Mouse (Mus musculus) macrophage (primary cell): ENCODE measurements around the gene Hephl1. TPM values are rescaled to one million over a fixed set of nuclear protein-coding genes. Genes with fewer than 3 reads are reported as not detected.
"Not testable (repeated sequence)": the region's sequence is repeated elsewhere in the genome, so short reads cannot be mapped to it uniquely, and the experiment has no call there.

Source experiments
- H3K27ac ChIP-seq: fragments of 350-480 bp; formaldehyde crosslinking; 2 replicates; pipeline ENCODE4 v1.9.0; 2021
- H3K36me3 ChIP-seq: fragments of 350-480 bp; formaldehyde crosslinking; 2 replicates; pipeline ENCODE4 v1.9.0; 2021; ENCODE audit errors: inconsistent target
- H3K4me3 ChIP-seq: fragments of 350-480 bp; formaldehyde crosslinking; 2 replicates; pipeline ENCODE4 v1.9.0; 2021; ENCODE audit errors: inconsistent target
- H3K79me2 ChIP-seq: fragments of 350-480 bp; formaldehyde crosslinking; 2 replicates; pipeline ENCODE4 v1.9.0; 2021; ENCODE audit errors: inconsistent target
- WGBS: methylation state at CpG from one replicate; pipeline ENCODE4 v1.1.7; 2026; ENCODE audit warnings: inconsistent platforms; ENCODE audit not compliant: missing documents; 5-methylcytosine and 5-hydroxymethylcytosine counted together
- polyA plus RNA-seq: library from polyadenylated mRNA; stranded (reverse); fragments of 250-400 nt; gene quantifications from 3 replicates; pipeline ENCODE4 v1.2.4, GENCODE M21; 2018; ENCODE audit warnings: inconsistent platforms
- total RNA-seq, 78 experiments: library from RNA; depleted of rRNA; stranded (reverse); fragments of 250-400 nt; gene quantifications; 1 replicate in 9 of 78; 2 replicates in 24 of 78; 3 replicates in 43 of 78; 4 replicates in 2 of 78; pipeline ENCODE4 v1.2.4; 2018; ENCODE audit warnings: inconsistent platforms in 56 of 78

Hephl1 gene
- not detected for total RNA-seq (2018; cell fraction: chromatin; rRNA removed)
- not detected for total RNA-seq (2018; cell fraction: cytosol; rRNA removed)
- total RNA-seq (2018; cell fraction: nucleus; rRNA removed) = not detected
- polyA plus RNA-seq = not detected in 3 replicates

- WGBS = 84% methylated on average over 5 of the region's 5 CpGs
- Histone ChIP-seq H3K79me2 (no peaks in the 10 kb centered on the region), H3K36me3 (no peaks in the 10 kb centered on the region), H3K4me3 (no peak within 1 kb of the TSS), H3K27ac (no peak within 1 kb of the TSS)
These were observed at the start of gene Hephl1 for GRCm38 (mm10) chr9:15112008-15112407. TSS of gene Hephl1 (minus strand) at chr9:15112108.

- H3K79me2 ChIP-seq = no peaks in the 10 kb centered on the region
- 77% methylated on average over 6 of the region's 6 CpGs for WGBS
- no peak overlapping the region for H3K27ac ChIP-seq
- no peaks in the 10 kb centered on the region for H3K36me3 ChIP-seq
- H3K4me3 ChIP-seq = no peak overlapping the region
These were observed 37.5 kb upstream of the Hephl1 start for GRCm38 (mm10) chr9:15149246-15149926.

- Histone ChIP-seq H3K79me2 (no peaks in the 10 kb centered on the region), H3K36me3 (no peaks in the 10 kb centered on the region), H3K27ac (no peak overlapping the region), H3K4me3 (no peak overlapping the region)
- WGBS = 100% methylated on average over 1 of the region's 1 CpGs
These were observed 28.6 kb upstream of the Hephl1 start for GRCm38 (mm10) chr9:15140546-15140945.

GRCm38 (mm10) chr9:15125897-15126296 is 14.0 kb upstream of the Hephl1 start:
- no peak overlapping the region for H3K27ac ChIP-seq
- 9% methylated on average over 2 of the region's 2 CpGs for WGBS
- no peaks in the 10 kb centered on the region for H3K79me2 ChIP-seq

GRCm38 (mm10) chr9:15122431-15122830 is 10.5 kb upstream of the Hephl1 start:
- H3K27ac ChIP-seq = no peak overlapping the region
- H3K79me2 ChIP-seq = no peaks in the 10 kb centered on the region
- no peaks in the 10 kb centered on the region for H3K36me3 ChIP-seq
- WGBS = 79% methylated on average over 3 of the region's 3 CpGs
- no peak overlapping the region for H3K4me3 ChIP-seq

More at GRCm38 (mm10) chr9:15125897-15126296, 14.0 kb upstream of the Hephl1 start:
- Histone ChIP-seq H3K4me3 (no peak overlapping the region), H3K36me3 (no peaks in the 10 kb centered on the region)

GRCm38 (mm10) chr9:15120841-15121358 is 9.0 kb upstream of the Hephl1 start:
- no peak overlapping the region for H3K4me3 ChIP-seq
- no peaks in the 10 kb centered on the region for H3K79me2 ChIP-seq
- WGBS = 52% methylated on average over 7 of the region's 7 CpGs
- no peak overlapping the region for H3K27ac ChIP-seq
- H3K36me3 ChIP-seq = no peaks in the 10 kb centered on the region

- no peaks in the 10 kb centered on the region for H3K36me3 ChIP-seq
- no peak overlapping the region for H3K4me3 ChIP-seq
- WGBS = 48% methylated on average over 5 of the region's 5 CpGs
- H3K79me2 ChIP-seq = no peaks in the 10 kb centered on the region
- H3K27ac ChIP-seq = no peak overlapping the region
These were observed 8.3 kb upstream of the Hephl1 start for GRCm38 (mm10) chr9:15120209-15120608.

GRCm38 (mm10) chr9:15119515-15119914 is 7.6 kb upstream of the Hephl1 start:
- H3K79me2 ChIP-seq = no peaks in the 10 kb centered on the region
- H3K36me3 ChIP-seq = no peaks in the 10 kb centered on the region
- H3K4me3 ChIP-seq = no peak overlapping the region
- 100% methylated on average over 1 of the region's 1 CpGs for WGBS
- no peak overlapping the region for H3K27ac ChIP-seq

- Histone ChIP-seq H3K27ac (no peak overlapping the region), H3K79me2 (no peaks in the 10 kb centered on the region), H3K4me3 (no peak overlapping the region), H3K36me3 (no peaks in the 10 kb centered on the region)
- 69% methylated on average over 2 of the region's 2 CpGs for WGBS
These were observed 4.3 kb upstream of the Hephl1 start for GRCm38 (mm10) chr9:15116165-15116564.

- 88% methylated on average over 6 of the region's 6 CpGs for WGBS
- Histone ChIP-seq H3K79me2 (no peaks in the 10 kb centered on the region), H3K4me3 (no peak overlapping the region), H3K27ac (no peak overlapping the region), H3K36me3 (no peaks in the 10 kb centered on the region)
These were observed 2.2 kb upstream of the Hephl1 start for GRCm38 (mm10) chr9:15114102-15114501.

GRCm38 (mm10) chr9:15108101-15108500 is 3.8 kb downstream of the Hephl1 start:
- 94% methylated on average over 9 of the region's 9 CpGs for WGBS
- Histone ChIP-seq H3K27ac (no peak overlapping the region), H3K36me3 (no peaks in the 10 kb centered on the region), H3K4me3 (no peak overlapping the region), H3K79me2 (no peaks in the 10 kb centered on the region)

- Histone ChIP-seq H3K27ac (no peak overlapping the region), H3K79me2 (no peaks in the 10 kb centered on the region), H3K36me3 (no peaks in the 10 kb centered on the region), H3K4me3 (no peak overlapping the region)
- WGBS = 92% methylated on average over 4 of the region's 4 CpGs
These were observed 6.8 kb downstream of the Hephl1 start for GRCm38 (mm10) chr9:15105136-15105535.

GRCm38 (mm10) chr9:15103579-15104300 is 8.2 kb downstream of the Hephl1 start:
- no peak overlapping the region for H3K4me3 ChIP-seq
- H3K27ac ChIP-seq = no peak overlapping the region
- WGBS = 47% methylated on average over 11 of the region's 11 CpGs
- no peaks in the 10 kb centered on the region for H3K79me2 ChIP-seq
- H3K36me3 ChIP-seq = no peaks in the 10 kb centered on the region

- Histone ChIP-seq H3K36me3 (no peaks in the 10 kb centered on the region), H3K79me2 (no peaks in the 10 kb centered on the region), H3K27ac (no peak overlapping the region), H3K4me3 (no peak overlapping the region)
- WGBS = 86% methylated on average over 7 of the region's 7 CpGs
These were observed 10.3 kb downstream of the Hephl1 start for GRCm38 (mm10) chr9:15101531-15102161.

GRCm38 (mm10) chr9:15098421-15098820 is 13.5 kb downstream of the Hephl1 start:
- H3K27ac ChIP-seq, H3K4me3 ChIP-seq, H3K79me2 ChIP-seq, H3K36me3 ChIP-seq: not testable (repeated sequence)
- 91% methylated on average over 7 of the region's 7 CpGs for WGBS
